Mouse (Mus musculus): ENCODE results near the gene Pcgf2.
A peak's percentile ranks its signal among the peaks of the same experiment; 100 is the strongest.

Pcgf2 gene

DNA sequence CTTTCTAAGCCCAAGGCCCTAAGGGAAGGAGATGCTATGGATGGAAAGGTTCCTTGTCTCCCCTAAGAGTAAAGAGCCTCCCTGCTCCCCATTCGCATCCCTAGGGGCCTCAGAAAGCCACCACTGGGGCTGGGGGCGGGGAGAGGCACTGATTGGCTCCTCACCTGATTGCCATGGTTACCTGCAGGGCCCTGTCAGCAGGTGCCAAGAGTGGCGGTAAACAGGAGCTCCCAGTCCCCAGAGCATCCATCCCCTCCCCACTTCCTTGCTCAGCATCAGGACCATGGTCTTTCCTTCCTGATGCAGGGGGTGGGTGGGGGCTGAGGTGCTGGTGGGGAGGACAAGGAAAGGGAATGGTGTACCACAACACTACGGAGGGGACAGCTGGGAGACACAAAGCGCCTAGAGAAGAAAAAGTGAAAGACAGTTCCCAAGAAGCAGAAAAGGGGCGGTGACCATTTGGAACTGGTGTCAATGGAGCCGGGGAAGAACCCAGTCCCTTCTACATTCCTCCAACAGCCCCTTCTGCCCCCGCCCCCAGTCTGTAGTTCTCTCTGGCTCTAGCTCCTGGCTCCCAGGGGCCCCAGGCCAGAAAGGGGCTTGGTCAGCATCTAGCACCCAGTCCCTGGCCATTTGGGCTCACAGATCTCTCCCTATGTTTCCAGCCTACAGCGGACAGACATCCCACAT lies 4.4 kb downstream of the Pcgf2 start:
- DNase-seq (ENCODE audit: low spot score in 2 of 2), result no peak

DNA sequence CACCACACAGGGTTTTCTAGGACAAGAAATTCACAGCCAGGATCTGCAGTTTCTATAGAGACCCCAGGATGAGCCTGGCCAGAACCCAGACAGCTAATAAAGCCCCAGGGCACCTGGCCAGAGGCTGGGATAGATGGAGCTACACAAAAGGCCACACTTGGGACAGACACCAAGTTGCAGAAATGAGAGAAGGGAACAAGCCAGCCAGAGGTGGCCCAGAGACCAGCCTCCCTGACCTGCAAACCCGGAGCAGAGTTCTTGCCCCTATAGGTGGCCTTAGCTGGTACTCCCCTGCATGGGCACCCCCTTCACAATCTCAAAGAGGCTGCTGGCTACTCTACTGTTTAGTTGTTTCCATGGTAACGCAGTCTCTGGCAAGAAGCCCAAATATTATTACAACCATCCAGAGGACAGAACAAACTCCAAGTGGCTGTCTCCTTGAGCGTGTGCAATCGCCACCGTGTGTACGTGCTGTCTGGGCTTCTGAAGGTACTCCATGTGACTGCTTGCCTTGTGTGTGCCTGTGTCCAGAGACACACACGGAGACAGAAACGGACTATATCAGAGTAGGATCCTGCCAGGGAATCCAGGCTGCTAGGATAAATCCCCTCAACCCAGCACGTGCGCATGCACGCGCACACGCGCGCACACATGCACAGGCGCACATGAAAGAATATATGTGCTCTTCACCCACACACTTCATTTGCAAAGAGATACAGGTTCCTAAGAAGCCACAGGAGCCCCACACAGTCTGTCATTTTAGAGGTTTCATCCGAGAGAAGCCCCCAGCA lies 5.2 kb downstream of the Pcgf2 start:
- peak in 1 of 2 experiments; percentile 72 for DNase-seq (ENCODE audit: low spot score in 2 of 2)

DNA sequence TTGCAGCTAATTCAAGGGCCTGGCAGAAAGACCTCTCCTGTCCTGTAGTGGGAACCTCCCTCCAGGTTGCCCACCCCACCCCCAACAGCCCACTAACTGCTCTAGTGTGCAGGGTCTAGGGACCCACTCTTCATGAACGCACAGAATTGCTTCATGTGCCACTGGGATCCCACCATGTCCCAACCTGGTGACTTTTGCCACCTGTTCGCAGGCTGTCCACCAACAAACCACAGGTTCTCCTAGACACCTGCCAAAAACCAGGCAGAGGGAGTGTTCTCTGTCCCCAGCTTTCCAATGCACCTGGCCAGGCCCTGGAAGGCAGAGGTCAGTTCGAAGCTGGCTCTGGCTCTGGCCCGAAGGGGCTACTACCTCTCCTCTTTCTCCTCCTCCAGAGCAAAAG lies 5.9 kb downstream of the Pcgf2 start:
- no peak for DNase-seq (ENCODE audit: low spot score in 2 of 2)

DNA sequence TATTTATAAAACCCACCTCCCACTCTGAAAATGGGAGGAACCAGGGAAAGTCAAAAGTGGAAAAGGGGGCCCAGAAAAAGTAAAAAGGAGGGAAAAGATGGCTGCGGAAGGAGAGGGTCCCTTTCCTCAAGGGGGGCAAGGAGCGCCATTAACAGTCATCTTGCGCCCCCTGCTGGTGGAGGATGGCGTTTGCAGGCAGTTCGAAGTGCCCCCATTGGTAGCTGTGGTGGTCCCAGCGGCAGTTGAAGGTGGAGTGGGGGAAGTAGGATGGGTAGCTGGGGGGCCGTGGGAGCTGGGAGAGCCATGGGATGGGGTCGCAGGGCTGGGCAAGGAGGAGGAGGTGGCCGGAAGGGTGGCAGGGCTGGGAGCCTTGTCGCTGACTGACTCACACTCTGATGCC lies 10.4 kb downstream of the Pcgf2 start:
- peak; percentile 57 to 84 for DNase-seq (ENCODE audit: low spot score in 2 of 2)

DNA sequence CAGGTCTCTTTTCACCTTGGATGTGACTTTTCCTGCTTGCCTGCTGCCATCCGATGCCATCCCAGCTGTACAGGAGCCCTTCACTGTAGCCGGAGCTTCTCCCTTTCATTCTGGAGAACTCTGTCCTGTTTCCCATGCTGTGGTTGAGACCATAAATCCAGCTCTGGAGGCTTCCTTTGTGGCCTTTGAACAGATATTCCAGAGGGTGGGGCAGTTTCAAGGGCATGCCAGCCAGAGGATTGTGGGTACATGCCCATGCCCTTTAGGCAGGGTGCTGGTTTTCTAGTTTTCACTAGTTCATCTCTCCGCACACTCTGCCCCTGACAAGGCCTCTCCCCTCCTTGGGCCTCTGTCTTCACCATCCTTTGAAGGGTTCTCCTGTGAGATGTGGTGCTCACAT lies 13.2 kb downstream of the Pcgf2 start:
- no peak for DNase-seq (ENCODE audit: low spot score in 2 of 2)

DNA sequence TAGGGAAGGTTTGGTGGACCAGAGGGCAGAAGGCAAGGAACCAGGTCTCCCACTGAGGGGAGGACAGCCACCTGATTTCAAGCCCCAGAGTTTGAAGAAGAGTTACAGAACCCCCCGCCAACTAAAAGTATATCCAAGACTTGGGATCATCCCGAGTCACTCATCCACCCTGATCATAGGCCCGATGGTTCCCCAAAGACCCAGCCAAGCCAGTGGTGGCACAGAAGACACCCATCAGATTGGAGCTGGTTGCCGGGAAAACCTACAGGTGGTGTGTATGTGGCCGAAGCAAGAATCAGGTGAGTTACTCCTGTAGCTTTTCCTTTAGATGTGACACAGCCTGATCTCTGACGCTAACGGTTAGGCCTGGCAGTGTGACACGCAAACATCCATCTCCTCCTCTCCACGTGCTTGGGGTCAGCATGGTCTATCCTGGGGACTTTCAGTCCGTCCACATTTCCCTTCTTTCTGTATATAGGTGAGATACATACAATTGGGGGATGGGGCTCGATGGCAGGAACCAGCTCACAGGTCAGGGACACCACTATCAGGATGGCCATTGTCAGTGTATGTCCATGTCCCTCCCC lies 13.9 kb downstream of the Pcgf2 start:
- DNase-seq (ENCODE audit: low spot score in 2 of 2), result no peak

DNA sequence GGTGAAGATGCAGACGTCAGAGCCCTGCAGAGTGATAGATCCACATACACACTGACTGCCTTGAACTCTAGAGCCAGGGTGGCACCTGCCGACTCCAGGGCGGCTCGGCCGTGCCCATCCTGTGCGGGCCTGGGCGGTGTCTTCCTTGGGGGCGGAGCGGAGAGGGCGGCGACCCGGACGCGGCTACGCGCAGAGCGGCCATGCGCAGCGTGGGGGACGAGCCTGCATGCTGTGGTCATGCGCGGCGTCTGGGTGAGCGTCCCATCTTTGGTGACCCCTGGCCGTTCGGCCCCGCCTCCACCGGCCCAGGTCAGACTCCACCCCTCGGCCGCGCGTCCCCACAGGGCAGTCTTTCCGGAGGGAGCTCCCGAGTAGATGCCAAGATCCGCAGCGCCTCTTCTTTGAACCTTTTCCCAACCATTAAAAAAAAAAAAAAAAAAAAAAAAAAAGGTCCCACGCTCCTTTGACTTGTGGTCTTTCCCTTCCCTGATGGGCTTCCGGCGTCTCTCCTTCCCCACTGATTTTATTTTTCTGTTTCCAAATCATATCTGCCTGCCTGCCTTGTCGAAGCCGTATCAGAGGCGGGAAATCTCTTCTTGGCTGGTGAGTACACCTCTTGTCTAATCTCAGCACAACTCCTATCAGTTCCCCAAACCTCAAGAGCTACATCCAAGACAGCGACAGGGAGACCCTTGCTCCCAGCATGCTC lies 14.5 kb downstream of the Pcgf2 start, which contains the start of gene Cisd3:
Gene Cisd3, plus strand, starts transcription at position 214 of the 709 bp plus-strand sequence.
- DNase-seq (ENCODE audit: low spot score in 2 of 2), result peak; percentile 60 to 71

DNA sequence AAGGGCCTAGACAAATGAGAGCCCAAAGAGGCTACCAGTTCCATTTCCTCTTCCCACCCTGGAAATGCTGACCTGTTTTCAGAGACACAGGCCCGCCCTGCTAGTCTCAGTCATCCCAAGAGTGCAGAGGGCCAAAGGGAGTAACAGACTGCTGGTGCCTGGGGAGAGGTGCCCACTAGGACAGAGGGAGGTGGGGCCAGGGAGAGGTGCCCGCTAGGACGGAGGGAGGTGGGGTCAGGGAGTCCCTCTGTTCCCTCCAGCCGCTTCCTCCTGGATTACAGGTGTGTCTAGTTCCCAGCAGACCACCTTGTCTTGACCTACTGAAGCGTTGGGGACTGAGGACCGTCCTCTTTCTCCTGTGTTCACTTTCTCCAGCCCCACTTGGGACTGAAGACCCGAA lies 15.5 kb downstream of the Pcgf2 start:
- no peak for DNase-seq (ENCODE audit: low spot score in 2 of 2)

DNA sequence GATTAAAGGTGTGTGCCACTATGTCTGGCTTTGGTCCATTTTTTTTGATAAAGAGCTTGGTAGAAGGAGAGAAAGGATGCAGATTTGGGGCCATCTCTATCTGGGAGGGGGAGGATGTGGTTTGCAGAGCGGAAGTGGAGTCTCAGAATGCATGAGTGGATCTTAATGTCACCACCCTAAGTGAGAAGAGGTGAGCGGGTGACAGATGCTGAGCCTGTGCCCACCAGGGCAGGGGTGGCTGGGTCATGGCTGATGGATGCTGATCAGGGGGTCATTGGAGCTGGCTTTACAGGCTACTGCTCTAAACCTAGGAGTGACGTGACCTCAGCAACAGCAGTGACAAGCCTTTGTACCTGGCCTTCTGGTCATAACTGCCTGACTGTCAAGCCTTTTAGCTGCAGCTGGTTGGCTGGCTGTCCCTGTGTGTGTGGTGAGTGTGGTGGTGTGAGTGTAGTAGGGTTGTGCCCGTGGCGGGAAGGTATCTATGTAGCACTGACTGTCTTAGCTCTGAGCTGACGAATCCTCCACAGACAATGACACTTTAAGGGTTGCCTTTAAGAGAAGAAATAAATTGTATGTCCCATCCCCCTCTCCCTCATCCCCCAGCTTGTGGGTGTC lies 16.1 kb downstream of the Pcgf2 start:
- no peak for DNase-seq (ENCODE audit: low spot score in 2 of 2)

DNA sequence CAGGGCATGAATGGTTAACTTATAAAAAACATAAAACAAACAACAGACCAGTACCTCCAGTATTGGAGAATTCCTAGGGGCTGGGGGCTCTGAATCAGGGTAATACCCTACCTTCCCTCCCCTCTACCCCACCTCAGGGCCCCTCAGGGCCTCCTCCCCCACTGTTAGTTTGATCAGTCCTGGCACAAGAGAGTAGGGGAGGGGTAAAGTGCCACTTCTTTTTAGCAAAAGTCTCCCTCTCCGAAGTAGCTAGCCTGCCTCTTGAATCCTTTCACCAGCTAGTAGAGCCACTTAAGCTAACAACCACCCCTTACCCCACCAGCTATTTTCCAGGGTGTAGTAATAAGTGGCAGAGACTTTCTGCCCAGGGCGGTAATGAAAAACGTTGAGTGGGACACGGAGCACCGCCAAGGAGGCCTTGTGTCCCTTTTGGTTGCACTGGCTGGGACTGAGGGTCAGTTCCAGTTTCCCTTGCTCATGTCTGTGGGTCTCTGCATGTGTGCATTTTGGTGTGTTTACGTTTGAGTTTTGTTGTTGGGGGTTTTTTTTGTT lies 17.7 kb downstream of the Pcgf2 start:
- no peak for DNase-seq (ENCODE audit: low spot score in 2 of 2)

DNA sequence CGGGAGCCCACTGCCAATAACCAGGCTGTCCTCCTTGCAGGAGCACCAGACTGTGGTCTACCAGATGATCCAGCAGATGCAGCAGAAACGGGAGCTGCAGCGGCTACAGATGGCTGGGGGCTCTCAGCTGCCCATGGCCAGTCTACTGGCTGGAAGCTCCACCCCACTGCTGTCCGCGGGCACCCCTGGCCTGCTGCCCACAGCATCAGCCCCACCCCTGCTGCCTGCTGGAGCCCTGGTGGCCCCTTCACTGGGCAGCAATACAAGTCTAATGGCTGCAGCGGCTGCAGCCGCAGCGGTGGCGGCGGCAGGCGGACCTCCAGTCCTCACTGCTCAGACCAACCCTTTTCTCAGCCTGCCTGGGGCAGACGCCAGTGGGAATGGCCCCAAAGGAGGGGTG lies 19.9 kb downstream of the Pcgf2 start:
- peak; percentile 43 to 70 for DNase-seq (ENCODE audit: low spot score in 2 of 2)

DNA sequence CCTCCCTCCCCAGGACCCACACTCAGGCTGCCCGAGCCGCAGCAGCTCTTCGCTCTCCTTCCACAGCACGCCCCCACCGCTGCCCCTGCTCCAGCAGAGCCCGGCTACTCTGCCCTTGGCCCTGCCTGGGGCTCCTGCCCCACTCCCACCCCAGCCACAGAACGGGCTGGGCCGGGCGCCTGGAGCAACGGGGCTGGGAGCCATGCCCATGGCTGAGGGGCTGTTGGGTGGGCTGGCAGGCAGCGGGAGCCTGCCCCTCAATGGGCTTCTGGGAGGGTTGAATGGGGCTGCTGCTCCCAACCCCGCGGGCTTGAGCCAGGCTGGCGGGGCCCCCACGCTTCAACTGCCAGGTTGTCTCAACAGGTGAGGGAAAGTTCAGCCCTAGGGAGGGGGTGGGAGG lies 22.0 kb downstream of the Pcgf2 start:
- no peak for DNase-seq (ENCODE audit: low spot score in 2 of 2)

DNA sequence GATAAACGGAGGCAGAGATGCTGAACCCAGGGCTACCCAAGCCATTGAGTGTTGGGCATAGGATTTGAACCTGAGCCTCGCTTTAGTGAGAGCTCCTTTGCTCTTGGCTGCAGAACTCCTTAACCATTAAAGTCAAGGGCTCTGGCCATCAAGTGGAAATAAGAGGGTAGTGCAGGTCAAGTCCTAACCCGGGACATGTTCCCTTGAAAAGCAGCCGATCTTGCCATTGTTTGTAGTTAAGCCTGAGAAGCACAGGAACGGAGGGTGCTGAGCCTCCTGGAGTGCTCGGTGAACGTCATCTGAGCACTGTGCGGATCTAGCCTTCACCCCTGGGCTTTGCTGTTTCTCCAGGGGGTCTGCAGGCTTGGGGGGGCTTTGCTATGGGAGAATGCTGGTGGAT lies 22.5 kb downstream of the Pcgf2 start:
- no peak for DNase-seq (ENCODE audit: low spot score in 2 of 2)

DNA sequence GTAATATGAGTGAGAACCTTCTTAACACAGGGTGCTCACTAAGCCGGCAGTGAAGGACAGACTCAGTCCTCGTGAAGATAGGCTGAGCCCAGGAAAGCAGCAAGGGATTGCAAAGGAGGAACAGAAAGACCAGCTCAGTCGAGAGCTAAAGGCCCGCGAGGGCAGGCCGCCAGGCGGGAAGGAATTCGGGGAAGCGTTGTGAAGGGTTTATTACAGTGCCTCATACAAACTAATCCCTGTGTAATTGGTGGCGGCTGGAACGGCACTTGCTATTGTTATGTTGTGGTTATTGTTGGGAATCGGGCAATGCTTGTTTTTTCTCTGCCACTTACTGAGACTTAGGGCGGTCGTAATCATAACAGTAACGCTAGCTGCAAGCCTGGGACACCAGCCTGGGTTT lies 22.9 kb downstream of the Pcgf2 start:
- no peak for DNase-seq (ENCODE audit: low spot score in 2 of 2)

DNA sequence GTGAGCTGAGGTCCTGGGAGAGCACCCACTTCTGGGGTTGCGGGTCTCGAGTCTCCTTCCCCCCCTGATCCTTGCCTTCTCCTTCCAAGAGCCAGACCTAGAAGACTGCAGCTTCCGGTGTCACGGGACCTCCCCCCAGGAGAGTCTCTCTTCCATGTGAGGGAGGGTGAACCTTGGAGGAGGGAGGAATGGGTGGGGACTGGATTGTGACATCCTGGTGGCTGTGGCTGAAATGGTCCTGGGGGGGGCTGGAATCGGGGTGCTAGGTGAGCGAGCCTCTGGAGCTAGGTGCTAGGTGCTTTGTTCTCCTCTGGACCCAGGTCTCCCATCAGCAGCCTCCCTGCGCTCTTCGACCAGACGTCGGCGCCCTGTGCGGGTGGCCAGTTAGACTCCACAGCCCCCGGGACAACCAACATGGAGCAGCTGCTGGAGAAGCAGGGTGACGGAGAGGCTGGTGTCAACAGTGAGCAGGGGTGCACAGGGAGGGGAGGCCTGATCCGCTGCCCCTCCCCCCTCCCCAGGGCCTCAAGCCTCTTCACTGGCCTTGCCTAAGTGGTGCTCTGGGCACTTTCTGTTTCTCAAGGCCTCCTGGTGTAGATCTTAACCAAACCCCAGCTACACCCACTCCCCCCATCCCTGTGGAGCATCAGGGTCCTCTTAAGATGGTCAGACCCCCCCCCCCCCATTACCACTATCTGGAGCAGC lies 24.1 kb downstream of the Pcgf2 start:
- no peak for DNase-seq (ENCODE audit: low spot score in 2 of 2)

DNA sequence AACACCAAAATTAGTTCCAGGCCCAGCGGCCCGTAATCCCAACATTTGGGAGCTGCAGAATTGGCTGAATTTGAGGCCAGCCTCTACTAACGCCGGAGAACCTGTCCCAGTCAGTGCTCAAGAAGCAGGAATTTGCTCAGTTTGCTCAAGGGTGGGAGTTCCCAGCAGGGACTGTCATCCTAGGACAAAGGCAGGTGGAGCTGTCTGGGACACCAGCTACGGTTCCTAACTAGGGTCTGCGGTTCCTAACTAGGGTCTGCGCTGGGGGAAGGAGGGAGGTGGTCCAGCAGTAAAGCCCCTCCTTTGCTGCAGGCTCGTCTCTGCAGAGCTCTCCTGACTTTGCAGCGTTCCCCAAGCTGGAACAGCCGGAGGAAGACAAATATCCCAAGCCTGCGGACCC lies 27.1 kb downstream of the Pcgf2 start:
- no peak for DNase-seq (ENCODE audit: low spot score in 2 of 2)

DNA sequence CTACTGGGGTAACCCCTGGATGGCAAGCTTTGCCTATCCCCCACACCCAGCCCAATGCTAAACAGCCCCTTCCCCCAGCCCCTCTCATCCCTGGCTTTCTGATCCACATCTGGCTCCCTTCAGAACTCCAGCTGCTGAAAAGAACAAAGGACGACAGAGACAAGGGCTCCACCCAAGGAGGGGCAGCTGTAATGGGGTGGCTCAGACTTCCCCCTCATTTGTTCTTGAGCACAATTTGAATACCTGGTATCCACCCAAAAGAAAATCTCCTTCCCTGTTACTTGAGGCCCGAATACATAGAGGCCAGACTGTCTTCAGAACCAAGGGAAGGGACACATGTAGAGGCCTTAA lies 29.1 kb downstream of the Pcgf2 start:
- DNase-seq (ENCODE audit: low spot score in 2 of 2), result no peak

DNA sequence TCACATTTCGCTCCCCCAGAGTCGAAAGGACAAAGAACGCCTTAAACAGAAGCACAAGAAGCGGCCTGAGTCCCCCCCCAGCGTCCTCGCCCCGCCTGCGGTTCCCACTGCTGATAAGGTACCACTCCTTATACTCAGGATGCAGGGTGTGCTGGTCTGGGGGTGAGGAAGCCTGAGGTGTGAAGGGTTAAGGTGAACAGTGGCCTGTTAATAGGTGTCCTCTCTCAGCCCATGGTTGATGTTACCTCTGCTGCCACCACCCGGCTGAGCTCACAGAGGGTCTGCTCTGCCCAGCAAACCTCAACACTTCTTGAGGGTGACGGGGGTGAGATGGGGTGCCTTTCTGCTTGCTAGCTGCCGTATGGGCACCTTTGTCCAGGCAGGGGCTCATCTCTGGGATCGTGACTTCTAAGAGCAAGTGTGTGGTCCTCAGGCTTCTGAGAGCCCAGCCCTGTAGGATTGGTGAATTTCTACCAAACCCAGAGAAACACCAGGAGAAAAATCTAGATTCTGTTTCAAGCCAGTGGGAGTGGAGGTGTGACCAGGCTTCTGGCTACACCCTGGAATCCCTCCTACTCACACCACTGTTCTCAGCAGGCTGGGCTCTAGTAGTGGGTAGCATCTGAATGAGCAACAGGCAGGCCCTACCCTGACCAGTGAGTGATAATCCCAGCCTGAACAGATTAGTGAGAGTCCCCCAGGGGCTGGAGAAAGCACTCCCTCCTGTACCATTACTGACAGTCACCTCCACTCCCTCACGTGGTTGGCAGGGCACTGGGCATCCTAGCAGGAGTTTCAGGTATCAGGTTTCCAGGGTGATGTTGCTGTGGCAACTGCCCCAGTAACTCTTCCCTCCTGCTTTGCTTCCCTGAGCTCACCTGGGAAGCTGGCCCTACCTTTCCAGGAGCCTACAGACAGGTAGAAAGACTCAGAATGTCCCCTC lies 29.8 kb downstream of the Pcgf2 start:
- DNase-seq (ENCODE audit: low spot score in 2 of 2), result no peak

DNA sequence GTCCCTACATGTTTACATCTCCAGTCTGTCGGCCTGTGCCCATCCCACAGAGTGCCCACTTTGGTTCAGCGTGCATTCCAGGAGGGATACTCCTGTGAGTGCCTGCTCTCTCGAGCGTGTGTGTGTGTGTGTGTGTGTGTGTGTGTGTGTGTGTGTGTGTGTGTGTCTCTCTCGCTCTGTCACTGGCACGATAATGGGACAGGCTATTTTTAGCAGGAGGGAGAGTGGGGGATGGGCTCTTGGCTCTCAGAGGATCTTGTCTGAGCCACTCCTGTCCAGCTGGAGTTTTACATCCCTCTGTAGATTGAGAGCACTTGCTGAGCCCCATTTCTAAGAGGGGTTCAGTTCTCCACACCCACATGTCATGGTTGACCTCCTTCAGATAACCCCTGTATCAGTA lies 30.5 kb downstream of the Pcgf2 start:
- DNase-seq (ENCODE audit: low spot score in 2 of 2), result peak in 1 of 2 experiments; percentile 44

DNA sequence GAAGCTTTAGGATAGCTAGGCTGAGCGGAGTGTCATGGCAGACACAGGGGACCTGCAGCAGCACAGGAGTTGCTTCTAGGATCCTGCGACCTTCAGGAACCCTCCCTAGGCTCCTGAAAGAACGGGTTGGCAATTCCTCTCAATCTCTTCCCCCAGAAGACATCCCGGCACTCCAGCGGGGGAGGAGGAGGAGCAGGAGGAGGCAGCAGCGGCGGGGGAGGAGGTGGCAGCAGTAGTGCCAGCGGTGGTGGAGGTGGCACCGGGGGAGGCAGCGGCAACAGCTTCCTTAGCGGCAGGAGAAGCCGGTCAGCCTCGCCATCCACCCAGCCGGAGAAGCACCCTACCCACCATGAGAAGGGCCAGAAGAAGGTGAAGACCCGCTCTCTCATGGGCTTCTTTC lies 31.0 kb downstream of the Pcgf2 start:
- no peak for DNase-seq (ENCODE audit: low spot score in 2 of 2)
